16 mouse cellular contexts compared by ENCODE assay signal in the genomic region with DNA sequence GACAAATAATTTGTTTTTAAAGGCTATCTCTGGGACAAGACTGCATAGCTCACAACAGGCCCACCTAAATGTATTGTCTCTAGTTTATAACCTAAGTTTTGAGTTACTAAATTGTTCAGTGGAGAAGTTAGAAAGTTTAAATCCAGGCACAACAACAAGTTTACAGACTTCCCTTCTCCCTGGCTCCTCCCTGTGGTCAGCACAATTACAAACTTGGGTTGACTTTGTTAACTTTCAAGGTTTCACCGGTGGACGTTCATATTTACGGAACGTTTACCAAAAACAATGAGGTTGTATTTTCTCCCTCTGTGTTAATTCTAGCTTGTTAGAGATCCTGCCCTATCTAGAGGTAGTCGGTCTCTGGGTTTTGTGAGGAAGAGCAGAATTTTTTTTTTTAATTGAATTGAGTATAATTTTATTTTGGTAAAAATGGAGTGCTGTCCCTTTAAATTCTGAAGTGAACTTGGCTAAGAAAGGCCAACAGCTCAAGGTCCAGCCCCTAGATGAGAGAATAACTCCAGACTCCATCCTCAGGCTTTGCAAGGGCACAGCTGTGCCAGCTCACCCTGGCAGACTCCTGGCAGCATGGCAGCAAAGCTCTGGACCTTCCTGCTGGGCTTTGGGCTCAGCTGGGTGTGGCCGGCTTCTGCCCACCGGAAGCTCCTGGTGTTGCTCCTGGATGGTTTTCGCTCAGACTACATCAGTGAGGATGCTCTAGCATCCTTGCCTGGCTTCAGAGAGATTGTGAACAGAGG. TPM values are rescaled to one million over a fixed set of nuclear protein-coding genes. Genes with fewer than 3 reads are reported as not detected.
DNase-seq lines count a peak whose midpoint lies in the region; TF ChIP-seq lines count a peak whose summit lies in the region.
"Had no signal": no experiment of that assay in that cellular context is flagged by ENCODE, and none has a peak within 500 bp of the region (broad histone marks: within the 10 kb centered on the region; RNA-seq: fewer than 3 reads in every experiment).

A gene (plus strand): TSS at position 502 of the 755 bp plus-strand sequence.

- no peak for TF ChIP-seq POLR2A in cortical plate, adult 2 months (IDR thresholded peaks at IDR 0.05; ENCODE audit: extremely low read depth, insufficient read depth, low read length)

- no peak for TF ChIP-seq CTCF in cortical plate, adult 2 months (IDR thresholded peaks at IDR 0.05; ENCODE audit: extremely low read depth, insufficient read depth, low read length)

- DNase-seq in cerebellum, postnatal 10 days, result peak; percentile 15 to 36
- DNase-seq in cerebellum, adult 8-10 months, result no peak
- DNase-seq in layer of hippocampus, postnatal 25 days (ENCODE audit: extremely low spot score in 1 of 2, low spot score in 1 of 2), result no peak
- no peak for DNase-seq in layer of hippocampus, postnatal 36 days
- DNase-seq in adipocyte (ENCODE audit: low spot score), result peak; percentile 16
- DNase-seq in embryo, embryonic 11 days, result no peak
- DNase-seq in right cerebral cortex, postnatal 10 days (ENCODE audit: low spot score in 2 of 2), result no peak
- DNase-seq: cerebellum, postnatal 25 days; heart, postnatal 4 days; lung, embryonic 14.5 days; midbrain, embryonic 14.5 days; thymus, adult 2 months had no signal

- no peaks in the 10 kb centered on the region for H3K4me1 ChIP-seq in cortical plate, adult 2 months (ENCODE audit: control insufficient read depth, insufficient read depth, low read length)
- H3K4me1 ChIP-seq: embryonic facial prominence, embryonic 12.5 days had no signal

- no peak within 1 kb of the TSS for H3K27ac ChIP-seq in cortical plate, adult 2 months (ENCODE audit: insufficient read depth, low read length)
- H3K27ac ChIP-seq: embryonic facial prominence, embryonic 12.5 days; left cerebral cortex, adult 2 months had no signal

- H3K4me3 ChIP-seq in cortical plate, adult 2 months (ENCODE audit: insufficient read depth, low read length), result no peak within 1 kb of the TSS
- H3K4me3 ChIP-seq: embryonic facial prominence, embryonic 12.5 days; left cerebral cortex, adult 2 months had no signal

RNA-seq across cellular contexts. Expression of the gene that starts here (rescaled TPM):
- 10 to 100 TPM; 17.7 to 22.8 TPM for total RNA-seq in layer of hippocampus, postnatal 25 days (2021)
- 1 to 10 TPM; 6.7 to 9.9 TPM for total RNA-seq in layer of hippocampus, postnatal 36 days (2021)
- 8.8 and 14.4 TPM in 2 replicates for polyA plus RNA-seq in cortical plate, adult 2 months (2012; rRNA removed)
- total RNA-seq: megakaryocyte progenitor cell, adult 5-6 weeks had no signal
- polyA plus RNA-seq: midbrain, embryonic 14.5 days had no signal

Comparison
In these comparisons a context has a peak if more than half of its experiments do, and no peak if none do; other contexts are left out.
1. DNase-seq: peak in cerebellum, postnatal 10 days (2 of 2) and adipocyte (single experiment); none in cerebellum, adult 8-10 months (single experiment), layer of hippocampus, postnatal 25 days (0 of 2), layer of hippocampus, postnatal 36 days (0 of 2), embryo, embryonic 11 days (single experiment) and right cerebral cortex, postnatal 10 days (0 of 2).